Mouse (Mus musculus): ENCODE data around the gene Aldh16a1. TPM values are rescaled to one million over a fixed set of nuclear protein-coding genes. Genes with fewer than 3 reads are reported as not detected.
A peak's percentile ranks its signal among the peaks of the same experiment; 100 is the strongest.
"Not testable (repeated sequence)": the region's sequence is repeated elsewhere in the genome, so short reads cannot be mapped to it uniquely, and the experiment has no call there.

The Aldh16a1 gene
- polyA plus RNA-seq, 1 experiment from 2014 or later, result 26.8 TPM

DNA sequence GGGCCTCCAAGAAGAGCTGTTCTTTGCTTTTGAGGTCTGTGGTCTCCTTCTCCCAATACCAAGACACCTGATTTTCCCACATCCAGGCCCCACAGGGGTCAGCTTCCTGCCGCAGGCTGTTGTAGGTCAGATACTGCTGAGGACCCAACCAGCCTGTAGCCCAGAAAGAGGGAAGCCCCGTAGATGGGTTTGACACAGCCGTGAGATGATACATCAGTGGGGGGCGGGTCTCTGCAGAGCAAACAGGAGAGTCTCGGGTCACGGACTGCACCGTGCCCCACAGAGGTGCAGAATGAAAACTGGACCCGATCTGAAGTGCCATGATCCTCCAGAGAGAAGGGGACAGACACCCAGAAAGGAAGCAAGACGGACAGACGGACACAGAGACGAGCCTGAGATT, 51.9 kb downstream of the Aldh16a1 start:
- no peak for DNase-seq
- no peaks in the 10 kb centered on the region for H3K36me3 ChIP-seq (replicated peaks; ENCODE audit: insufficient read depth, low read length)
- H3K4me3 ChIP-seq (ENCODE audit: low read depth, low read length), result peak overlapping the region; percentile 53

DNA sequence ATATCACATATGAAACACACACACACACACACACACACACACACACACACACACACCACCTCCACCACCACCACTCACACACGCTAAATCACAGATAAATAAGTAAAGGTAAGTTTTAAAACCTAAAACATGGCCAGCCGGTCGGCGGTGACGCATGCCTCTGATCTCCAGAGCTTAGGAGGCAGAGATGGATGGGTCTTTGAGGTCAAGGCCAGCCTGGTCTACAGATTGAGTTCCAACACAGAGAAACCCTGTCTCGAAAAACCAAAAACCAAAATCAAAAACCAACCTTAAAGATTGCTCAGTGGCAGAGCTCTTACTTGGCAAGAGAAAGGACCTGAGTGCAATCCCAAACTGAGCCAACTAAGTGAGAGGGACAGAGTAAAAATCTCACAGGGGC, 54.3 kb downstream of the Aldh16a1 start:
- no peak overlapping the region for H3K9ac ChIP-seq (replicated peaks)
- WGBS (ENCODE audit: insufficient replicate concordance), result 77% methylated on average over 6 of the region's 6 CpGs
- DNase-seq, result no peak
- no peaks in the 10 kb centered on the region for H3K9me3 ChIP-seq (ENCODE audit: low read length)
- no peaks in the 10 kb centered on the region for H3K36me3 ChIP-seq (replicated peaks; ENCODE audit: insufficient read depth, low read length)
- no peak overlapping the region for H3K4me3 ChIP-seq (ENCODE audit: low read depth, low read length)
- ATAC-seq, result no peak
- no peak overlapping the region for H3K4me2 ChIP-seq (ENCODE audit: low read depth, low read length)
- peaks cover 15% of the 10 kb centered on the region for H3K4me1 ChIP-seq (ENCODE audit: insufficient read depth)
- TF ChIP-seq EP300 (IDR thresholded peaks at IDR 0.05; ENCODE audit: low read depth), result no peak
- no peak for TF ChIP-seq CTCF (IDR thresholded peaks at IDR 0.05; ENCODE audit: low read depth)
- no peaks in the 10 kb centered on the region for H3K27me3 ChIP-seq (ENCODE audit: insufficient read depth, low read length)
- H3K27ac ChIP-seq (ENCODE audit: low read depth), result no peak overlapping the region

More for the DNA sequence above, 51.9 kb downstream of the Aldh16a1 start:
- Histone ChIP-seq H3K4me2 (ENCODE audit: low read depth, low read length) (peak overlapping the region; percentile 75), H3K4me1 (ENCODE audit: insufficient read depth) (peaks cover 15% of the 10 kb centered on the region), H3K9ac (replicated peaks) (peak overlapping the region; percentile 70), H3K27ac (ENCODE audit: low read depth) (no peak overlapping the region), H3K27me3 (ENCODE audit: insufficient read depth, low read length) (no peaks in the 10 kb centered on the region), H3K9me3 (ENCODE audit: low read length) (no peaks in the 10 kb centered on the region)
- no peak for ATAC-seq
- 42% methylated on average over 11 of the region's 11 CpGs for WGBS (ENCODE audit: insufficient replicate concordance)
- TF ChIP-seq EP300 (IDR thresholded peaks at IDR 0.05; ENCODE audit: low read depth), result no peak
- no peak for TF ChIP-seq CTCF (IDR thresholded peaks at IDR 0.05; ENCODE audit: low read depth)

DNA sequence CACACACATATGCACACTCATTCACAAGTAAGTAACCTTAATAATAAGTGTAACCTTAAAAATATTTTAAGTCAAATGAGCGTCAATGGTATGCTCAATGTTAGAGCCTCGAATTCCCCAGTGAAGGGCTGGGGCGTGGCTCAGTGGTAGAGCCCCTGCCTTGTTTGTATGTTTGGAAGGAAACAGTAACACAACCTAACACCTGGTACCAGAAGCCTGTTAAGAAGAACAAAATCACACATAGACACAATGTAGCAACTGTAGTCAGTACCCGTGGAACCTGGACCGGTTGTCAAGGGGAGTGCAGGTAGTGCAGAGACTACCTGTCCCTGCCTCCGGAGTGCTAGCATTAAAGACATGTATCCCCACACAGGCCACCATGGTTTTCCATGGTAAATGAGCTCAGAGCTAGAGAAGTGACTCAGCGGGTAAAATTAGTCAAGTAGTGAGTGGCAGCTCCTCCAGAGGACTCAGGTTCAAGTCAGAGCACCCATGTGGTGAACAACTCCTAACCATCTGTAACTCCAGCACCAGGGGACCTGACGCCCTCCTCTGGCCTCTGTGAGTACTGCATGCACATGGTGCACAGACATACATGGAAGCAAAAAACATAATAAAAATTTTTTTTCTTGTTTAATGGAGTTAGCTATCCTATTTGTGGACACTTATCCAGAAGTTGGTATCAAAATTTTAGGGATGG, 55.7 kb downstream of the Aldh16a1 start:
- H3K27me3 ChIP-seq (ENCODE audit: insufficient read depth, low read length), result no peaks in the 10 kb centered on the region
- no peak overlapping the region for H3K9ac ChIP-seq (replicated peaks)
- H3K9me3 ChIP-seq (ENCODE audit: low read length), result no peaks in the 10 kb centered on the region
- no peak overlapping the region for H3K27ac ChIP-seq (ENCODE audit: low read depth)
- DNase-seq (no peak), ATAC-seq (no peak)
- no peak overlapping the region for H3K4me3 ChIP-seq (ENCODE audit: low read depth, low read length)
- H3K4me1 ChIP-seq (ENCODE audit: insufficient read depth), result peaks cover 8% of the 10 kb centered on the region
- TF ChIP-seq EP300 (IDR thresholded peaks at IDR 0.05; ENCODE audit: low read depth), result no peak
- TF ChIP-seq CTCF (IDR thresholded peaks at IDR 0.05; ENCODE audit: low read depth), result peak; percentile 51
- WGBS (ENCODE audit: insufficient replicate concordance), result 83% methylated on average over 8 of the region's 8 CpGs
- H3K36me3 ChIP-seq (replicated peaks; ENCODE audit: insufficient read depth, low read length), result no peaks in the 10 kb centered on the region; the same call in 1 of the 2 replicates
- H3K4me2 ChIP-seq (ENCODE audit: low read depth, low read length), result no peak overlapping the region

DNA sequence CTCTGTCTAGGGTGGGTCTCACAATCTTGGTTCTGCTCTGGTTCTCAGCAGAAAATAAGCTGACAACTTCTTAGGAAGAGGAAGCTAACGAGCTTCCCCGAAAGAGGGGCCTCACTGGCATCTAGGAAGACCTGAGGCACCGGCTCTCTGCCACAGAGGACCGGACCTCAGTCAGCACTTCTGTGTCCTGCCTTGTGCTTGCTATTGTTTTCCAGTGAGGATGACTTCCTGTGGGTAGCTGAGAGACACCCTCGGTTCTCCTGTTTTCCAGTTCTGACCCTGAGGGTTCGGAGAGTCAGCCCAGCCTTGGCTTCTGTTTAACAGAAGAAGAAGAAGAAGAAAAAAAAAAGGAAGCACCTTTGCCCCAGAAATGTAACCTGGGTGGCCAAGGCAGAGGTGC, 56.9 kb downstream of the Aldh16a1 start:
- ATAC-seq (peak; percentile 52; the same call in 1 of the 2 replicates), DNase-seq (no peak)
- Histone ChIP-seq H3K9me3 (ENCODE audit: low read length) (no peaks in the 10 kb centered on the region), H3K27me3 (ENCODE audit: insufficient read depth, low read length) (no peaks in the 10 kb centered on the region), H3K9ac (replicated peaks) (no peak overlapping the region), H3K4me1 (ENCODE audit: insufficient read depth) (peaks cover 12% of the 10 kb centered on the region), H3K27ac (ENCODE audit: low read depth) (peak overlapping the region; percentile 62), H3K4me2 (ENCODE audit: low read depth, low read length) (0 out of 2 replicates have a peak overlapping the region, but pooled peaks have one; percentile 4), H3K4me3 (ENCODE audit: low read depth, low read length) (no peak overlapping the region), H3K36me3 (replicated peaks; ENCODE audit: insufficient read depth, low read length) (no peaks in the 10 kb centered on the region; the same call in 1 of the 2 replicates)
- TF ChIP-seq CTCF (IDR thresholded peaks at IDR 0.05; ENCODE audit: low read depth), result no peak
- TF ChIP-seq EP300 (IDR thresholded peaks at IDR 0.05; ENCODE audit: low read depth), result peak; percentile 31; the same call in 1 of the 2 replicates
- WGBS (ENCODE audit: insufficient replicate concordance), result 21% methylated on average over 6 of the region's 6 CpGs

DNA sequence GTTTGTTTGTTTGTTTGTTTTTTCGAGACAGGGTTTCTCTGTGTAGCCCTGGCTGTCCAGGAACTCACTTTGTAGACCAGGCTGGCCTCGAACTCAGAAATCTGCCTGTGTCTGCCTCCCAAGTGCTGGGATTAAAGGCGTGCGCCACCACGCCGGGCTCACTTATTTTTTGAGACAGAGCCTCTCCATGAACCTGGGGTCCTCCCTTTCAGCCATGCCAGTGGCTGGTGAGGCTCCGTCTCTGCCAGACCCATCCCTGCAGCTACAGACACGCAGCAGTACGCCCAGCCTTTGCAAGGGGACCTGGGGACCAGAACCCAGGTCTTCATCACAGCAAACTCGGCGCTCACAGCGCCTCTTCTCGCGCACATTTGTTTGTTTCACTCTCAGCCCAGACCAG, 58.4 kb downstream of the Aldh16a1 start:
- not testable (repeated sequence) for ATAC-seq
- WGBS (ENCODE audit: insufficient replicate concordance), result 90% methylated on average over 14 of the region's 14 CpGs

DNA sequence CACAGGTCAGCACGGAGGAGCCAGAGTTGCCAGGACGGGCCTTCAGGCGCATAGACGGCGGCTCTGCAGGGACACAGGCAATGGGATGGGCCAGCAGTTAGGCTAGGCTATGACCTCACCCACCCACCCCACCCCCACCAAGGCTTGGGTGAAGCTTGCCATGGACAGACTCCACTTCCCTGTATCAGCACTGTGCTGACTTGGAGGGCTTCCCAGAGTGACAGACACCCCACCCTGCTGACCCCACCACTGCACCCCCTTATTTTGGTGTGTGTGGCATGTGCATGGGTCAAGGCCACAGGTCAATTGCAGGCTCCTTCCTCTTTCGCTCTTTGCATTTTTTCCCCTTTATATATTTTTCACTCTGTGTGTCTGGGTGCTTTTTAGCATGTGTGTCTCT, 59.0 kb downstream of the Aldh16a1 start:
- no peak overlapping the region for H3K4me3 ChIP-seq (ENCODE audit: low read depth, low read length)
- 76% methylated on average over 3 of the region's 6 CpGs for WGBS (ENCODE audit: insufficient replicate concordance)
- DNase-seq, result no peak
- no peaks in the 10 kb centered on the region for H3K9me3 ChIP-seq (ENCODE audit: low read length)
- H3K9ac ChIP-seq (replicated peaks), result no peak overlapping the region
- no peaks in the 10 kb centered on the region for H3K27me3 ChIP-seq (ENCODE audit: insufficient read depth, low read length)
- H3K27ac ChIP-seq (ENCODE audit: low read depth), result no peak overlapping the region
- H3K4me2 ChIP-seq (ENCODE audit: low read depth, low read length), result no peak overlapping the region
- 0 out of 2 replicates have a peak, but pooled peaks have one; percentile 9 for ATAC-seq
- no peak for TF ChIP-seq CTCF (IDR thresholded peaks at IDR 0.05; ENCODE audit: low read depth)
- TF ChIP-seq EP300 (IDR thresholded peaks at IDR 0.05; ENCODE audit: low read depth), result no peak
- H3K36me3 ChIP-seq (replicated peaks; ENCODE audit: insufficient read depth, low read length), result no peaks in the 10 kb centered on the region; the same call in 1 of the 2 replicates
- H3K4me1 ChIP-seq (ENCODE audit: insufficient read depth), result peaks cover 12% of the 10 kb centered on the region; the same call in 1 of the 2 replicates

More for the DNA sequence above, 58.4 kb downstream of the Aldh16a1 start:
- H3K27me3 ChIP-seq (ENCODE audit: insufficient read depth, low read length); H3K4me3 ChIP-seq (ENCODE audit: low read depth, low read length); H3K9me3 ChIP-seq (ENCODE audit: low read length); DNase-seq; H3K4me2 ChIP-seq (ENCODE audit: low read depth, low read length); H3K27ac ChIP-seq (ENCODE audit: low read depth); H3K9ac ChIP-seq (replicated peaks); H3K36me3 ChIP-seq (replicated peaks; ENCODE audit: insufficient read depth, low read length): not testable (repeated sequence)
- H3K4me1 ChIP-seq (ENCODE audit: insufficient read depth), result peaks cover 12% of the 10 kb centered on the region; the same call in 1 of the 2 replicates
